Mouse (Mus musculus): ENCODE data around the gene Cd59a.
A peak's percentile ranks its signal among the peaks of the same experiment; 100 is the strongest.

Cd59a gene

DNA sequence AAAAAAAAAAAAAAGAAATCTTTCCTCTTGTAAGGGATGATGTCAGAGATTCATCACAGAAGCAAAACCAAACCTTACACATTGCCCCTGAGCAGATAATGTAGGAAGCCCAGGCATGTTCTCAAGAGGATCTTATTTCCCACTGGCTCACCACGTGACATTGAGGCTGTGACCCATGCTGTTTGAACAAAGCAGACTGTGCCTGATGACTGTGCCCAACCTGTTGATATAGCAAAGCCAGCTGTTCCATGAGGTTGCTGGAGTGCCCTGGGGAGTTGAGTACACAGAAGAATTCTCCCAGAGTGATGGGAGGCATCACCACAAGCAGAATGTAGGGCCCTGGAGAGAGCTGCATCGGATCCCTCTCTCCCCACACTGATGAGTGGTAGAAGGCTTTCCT lies 40.3 kb downstream of the Cd59a start:
- no peak for DNase-seq (ENCODE audit: low spot score in 2 of 2)

DNA sequence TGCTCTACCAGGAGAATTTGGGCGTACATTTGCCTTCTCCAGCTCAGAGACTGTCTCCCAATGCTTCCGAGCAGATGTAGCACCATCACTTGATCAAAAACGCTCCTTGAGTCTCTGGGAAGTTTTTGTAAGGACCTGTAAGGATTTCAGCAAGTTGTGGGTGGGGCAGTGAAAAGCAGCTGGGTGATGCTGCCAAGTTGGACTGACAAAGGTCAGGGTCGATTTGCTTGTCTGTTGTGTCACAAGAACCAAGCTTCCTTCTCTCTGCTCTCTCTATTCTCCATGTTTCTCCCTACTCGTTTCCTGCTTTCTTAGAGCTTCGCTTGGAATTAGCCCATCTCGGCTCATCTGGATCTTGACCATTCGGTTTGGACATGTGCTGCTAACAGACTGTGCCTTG lies 46.5 kb downstream of the Cd59a start:
- DNase-seq (ENCODE audit: low spot score in 2 of 2): no peak

DNA sequence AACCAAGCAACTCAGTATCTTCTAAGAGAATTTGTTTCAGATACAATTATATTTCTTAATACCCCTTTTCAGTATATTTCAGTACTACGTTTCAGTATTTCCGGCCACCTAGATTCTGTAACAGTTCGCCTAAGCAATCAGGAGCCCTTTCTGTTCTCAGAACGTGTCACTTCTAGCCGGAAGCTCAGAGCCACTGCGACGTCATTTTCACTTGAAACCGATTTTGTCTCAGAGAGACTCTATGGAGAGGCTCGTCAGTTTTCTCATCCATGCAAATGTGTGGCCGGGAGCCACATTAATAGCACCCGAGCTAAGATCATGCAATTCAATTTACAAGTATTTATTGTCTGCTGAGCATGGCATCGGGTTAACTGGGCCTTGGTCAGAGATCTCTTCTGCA lies 48.4 kb downstream of the Cd59a start:
- DNase-seq (ENCODE audit: low spot score in 2 of 2): no peak

DNA sequence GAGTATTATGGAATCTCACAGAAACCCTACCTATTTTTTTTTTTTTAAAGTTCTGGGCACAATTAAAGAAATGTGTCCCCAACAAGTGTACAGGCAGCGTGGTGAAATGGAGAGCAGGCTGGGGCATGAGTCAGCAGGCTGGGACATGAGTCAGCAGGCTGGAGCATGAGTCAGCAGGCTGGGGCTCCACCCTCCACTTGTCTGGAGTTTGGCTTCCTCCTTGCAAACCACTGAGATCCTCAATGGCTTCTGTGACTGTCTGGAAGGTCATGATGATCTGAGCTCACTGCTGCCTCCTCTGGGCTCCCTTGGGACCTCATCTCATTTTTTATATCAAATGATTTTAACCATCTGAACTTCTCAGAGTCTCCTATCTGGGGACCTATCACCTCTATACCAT lies 50.4 kb downstream of the Cd59a start:
- peak; percentile 74 for DNase-seq (ENCODE audit: low spot score in 2 of 2)

DNA sequence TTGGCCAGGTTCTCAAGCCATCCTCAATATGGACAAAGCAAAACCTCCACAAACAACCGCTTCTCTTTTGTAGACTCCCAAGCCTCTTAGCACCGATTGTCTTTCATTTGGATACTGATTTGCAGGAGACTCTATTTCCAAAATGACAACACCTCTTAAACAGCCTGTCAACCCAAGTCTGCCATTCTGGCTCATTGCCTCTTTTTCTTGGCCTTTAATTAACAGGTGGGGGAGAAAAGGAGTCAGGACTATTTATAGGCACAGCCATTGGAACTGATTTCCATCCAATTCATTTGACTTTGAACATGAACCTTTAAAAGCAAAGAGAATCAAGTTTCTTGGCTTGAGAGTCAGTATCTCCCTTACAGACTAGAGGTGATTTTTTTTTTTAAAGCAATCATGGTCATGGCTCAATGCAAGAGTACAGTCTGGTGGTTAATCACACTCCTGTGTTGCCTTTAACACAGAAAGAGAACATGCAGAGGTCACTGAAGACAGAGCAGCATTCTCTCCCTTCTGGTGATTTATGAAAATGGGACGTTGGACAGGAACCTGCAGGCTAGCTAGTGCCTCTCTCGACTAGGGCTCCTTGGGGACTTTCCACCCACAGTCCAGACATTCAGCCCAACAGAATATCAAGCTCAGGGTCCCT lies 52.4 kb downstream of the Cd59a start:
- DNase-seq (ENCODE audit: low spot score in 2 of 2): no peak

DNA sequence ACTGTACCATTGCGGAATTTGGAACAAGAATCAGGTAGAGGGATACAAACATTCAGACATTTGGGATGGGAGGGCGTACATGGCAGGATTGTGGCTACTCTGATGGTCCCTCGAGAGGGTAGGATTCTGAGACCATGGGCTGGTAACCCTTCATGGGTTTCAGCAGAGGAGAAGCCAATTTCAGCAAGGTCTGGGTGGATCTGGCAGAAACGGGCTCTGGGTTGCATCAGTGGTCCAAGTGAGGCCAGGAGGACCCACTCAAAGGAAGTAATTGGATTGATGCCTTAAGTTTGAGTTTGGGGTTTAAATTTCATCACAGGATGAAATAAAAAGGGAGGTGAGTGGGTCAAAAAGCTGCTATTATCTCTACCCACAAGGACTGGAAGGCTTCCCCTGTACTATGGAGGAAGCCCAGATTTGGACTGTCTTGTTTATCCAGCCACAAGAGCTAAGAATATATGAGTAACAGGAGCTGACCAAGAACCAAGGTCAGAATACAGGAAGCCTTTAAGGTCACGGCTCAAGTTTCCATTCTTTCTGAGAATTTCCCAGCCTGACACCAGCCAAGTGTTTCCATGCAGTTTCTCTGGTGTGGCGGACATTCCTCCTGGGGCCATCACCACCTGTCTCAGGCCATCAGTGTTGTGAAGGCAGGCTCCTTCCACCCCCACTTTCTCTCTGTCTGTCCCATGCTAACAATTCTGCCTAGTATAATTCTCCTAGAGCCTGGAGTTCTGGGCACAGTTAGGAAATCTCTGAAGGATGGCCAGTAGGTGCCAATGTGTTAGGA lies 55.2 kb downstream of the Cd59a start:
- no peak for DNase-seq (ENCODE audit: low spot score in 2 of 2)

DNA sequence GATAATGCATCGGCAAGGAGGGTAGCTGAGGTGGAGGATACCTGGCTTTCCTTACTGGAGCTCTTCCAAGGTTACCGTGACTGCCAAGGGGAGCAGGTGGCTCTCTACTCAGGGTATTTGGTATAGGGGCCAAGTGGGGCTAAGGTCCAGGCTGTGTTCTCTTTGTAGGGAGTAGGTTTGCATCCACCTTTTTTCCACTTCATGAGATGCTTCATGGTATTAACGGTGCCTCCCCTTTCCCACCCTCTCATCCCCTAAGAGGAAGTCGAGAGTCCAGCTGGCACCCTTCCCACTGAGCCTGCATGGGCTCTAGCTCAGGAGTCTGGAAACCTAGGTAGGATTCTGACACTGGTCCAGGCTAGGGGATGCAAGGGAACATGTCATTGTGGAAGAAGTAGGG lies 57.7 kb downstream of the Cd59a start:
- DNase-seq (ENCODE audit: low spot score in 2 of 2): no peak

DNA sequence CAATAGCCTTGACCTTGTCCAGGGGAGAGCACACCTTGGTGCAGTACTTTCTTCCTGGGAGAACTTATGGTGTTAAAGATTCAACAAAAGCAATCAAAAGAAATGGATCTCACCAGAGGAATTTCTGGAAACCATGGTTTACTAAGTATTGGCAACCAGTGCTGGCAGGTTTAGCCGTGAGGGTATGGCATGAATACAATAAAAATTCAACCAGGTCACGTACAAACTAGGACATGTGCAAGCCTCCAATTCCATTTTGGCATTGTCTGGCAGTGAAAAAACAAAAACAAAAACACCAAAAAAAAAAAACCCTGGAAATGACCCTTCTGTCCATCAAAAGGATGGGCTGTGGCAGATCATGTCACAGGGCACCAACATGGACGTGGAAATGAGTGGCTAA lies 58.3 kb downstream of the Cd59a start:
- no peak for DNase-seq (ENCODE audit: low spot score in 2 of 2)

DNA sequence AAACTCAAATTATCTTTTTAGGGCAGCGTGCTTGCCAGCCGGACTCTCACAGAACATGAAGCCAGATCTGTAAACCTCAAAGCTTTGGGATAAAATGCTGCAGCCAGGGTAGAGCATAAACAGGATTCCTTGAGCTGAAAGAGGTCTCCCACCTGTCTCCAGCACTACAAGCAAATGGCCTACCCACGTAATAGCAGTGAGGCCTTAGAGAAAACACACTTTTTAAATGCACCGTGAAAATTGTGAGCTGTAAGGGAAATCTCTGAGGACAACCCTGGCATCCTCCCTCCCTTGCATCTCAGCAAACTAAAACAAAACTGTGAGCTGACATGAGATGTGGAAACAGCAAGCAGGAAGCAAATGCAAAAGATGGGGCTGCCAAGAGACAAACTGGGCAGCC lies 62.2 kb downstream of the Cd59a start:
- DNase-seq (ENCODE audit: low spot score in 2 of 2): no peak

DNA sequence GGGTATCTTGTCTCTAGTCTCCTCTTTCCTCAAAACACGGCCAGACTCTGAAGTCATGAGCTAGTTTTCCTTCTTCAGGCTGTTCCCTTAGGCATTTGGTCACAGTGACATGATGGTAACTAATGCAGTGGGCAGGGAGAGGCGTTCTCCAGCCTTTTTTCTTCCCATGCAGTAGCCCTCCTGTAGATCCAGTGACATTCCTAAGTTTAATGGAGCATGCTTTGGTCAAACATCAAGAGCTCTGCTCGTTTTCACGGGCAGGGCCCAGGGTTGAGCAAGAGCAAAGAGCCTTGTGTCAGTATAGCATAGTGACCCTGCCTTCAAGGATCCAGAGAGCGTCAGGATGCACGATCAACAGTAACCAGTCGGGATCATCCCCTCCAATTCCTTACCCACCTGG lies 67.8 kb downstream of the Cd59a start:
- DNase-seq (ENCODE audit: low spot score in 2 of 2): no peak

DNA sequence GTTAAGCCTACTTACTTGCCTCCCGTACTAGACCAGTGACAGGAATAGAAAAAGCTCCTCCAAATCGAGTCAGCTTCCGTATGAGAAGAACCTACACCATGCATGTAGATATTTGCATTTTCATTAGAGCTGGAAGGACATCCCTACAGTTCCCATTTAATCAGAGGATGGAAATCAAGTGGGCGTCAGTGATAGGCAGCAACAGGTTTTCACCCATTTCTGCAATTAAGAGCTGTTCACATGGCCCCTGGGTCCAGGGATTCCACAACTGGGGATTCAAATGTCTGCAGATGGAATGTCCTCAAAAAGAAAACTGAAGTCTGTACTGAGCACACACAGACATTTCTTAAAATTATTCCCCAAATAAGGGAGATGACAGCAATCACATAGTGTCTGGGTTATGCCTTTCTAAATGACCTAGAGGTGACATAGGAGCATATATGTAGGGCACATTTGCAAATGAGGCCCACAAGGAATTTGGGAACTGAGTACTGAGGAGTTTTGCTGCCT lies 68.4 kb downstream of the Cd59a start:
- DNase-seq (ENCODE audit: low spot score in 2 of 2): no peak
